Mouse (Mus musculus) brain, embryonic 14.5 days (tissue): ENCODE measurements around the gene Sp8. TPM values are rescaled to one million over a fixed set of nuclear protein-coding genes. Genes with fewer than 3 reads are reported as not detected.

Experiments
- DNase-seq: peaks from one replicate; pipeline ENCODE4 v3.0.0-alpha.2; 2011; ENCODE audit warnings: low read depth
- CTCF ChIP-seq: fragments of 200-500 bp; IDR thresholded peaks from 2 replicates; pipeline ENCODE4 v1.5.1; 2012; ENCODE audit warnings: inconsistent platforms, mild to moderate bottlenecking, moderate library complexity, borderline replicate concordance; ENCODE audit not compliant: insufficient read depth, insufficient read length; ENCODE audit errors: extremely low read depth
- POLR2A ChIP-seq: fragments of 200-500 bp; IDR thresholded peaks from 2 replicates; pipeline ENCODE4 v1.6.1; 2012; ENCODE audit warnings: mild to moderate bottlenecking, inconsistent platforms, borderline replicate concordance; ENCODE audit not compliant: poor library complexity, insufficient read depth, insufficient read length, severe bottlenecking; ENCODE audit errors: extremely low read depth
- polyA plus RNA-seq: library from polyadenylated mRNA; depleted of rRNA; stranded (reverse); fragments of >200 nt; gene quantifications from 2 replicates; pipeline ENCODE4 v1.2.3, GENCODE M21; 2012; rRNA removed

The Sp8 gene
- polyA plus RNA-seq, 1 experiment, result 7.5 TPM

DNA sequence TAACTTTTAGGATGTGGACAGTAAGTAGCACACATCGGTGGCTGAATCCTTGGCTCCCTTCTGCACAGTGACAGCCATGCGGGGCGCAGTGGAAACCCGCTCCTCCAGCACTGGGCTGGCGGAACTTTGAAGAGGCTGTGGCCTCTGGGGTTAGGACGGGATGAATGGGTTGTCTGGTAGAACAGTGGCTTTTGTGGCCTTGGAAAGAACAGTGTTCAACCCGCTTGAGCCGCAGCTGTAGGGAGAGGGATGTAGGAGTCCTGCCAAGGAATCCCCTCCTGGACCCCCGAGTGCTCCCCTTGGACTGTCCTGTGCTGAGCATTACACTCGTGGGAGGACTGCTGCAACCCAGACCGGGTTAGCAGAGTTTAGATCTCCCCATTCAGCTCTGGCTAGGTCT is 3.9 kb downstream of the Sp8 start:
- peak; percentile 64 for DNase-seq
- no peak for TF ChIP-seq POLR2A
- no peak for TF ChIP-seq CTCF

DNA sequence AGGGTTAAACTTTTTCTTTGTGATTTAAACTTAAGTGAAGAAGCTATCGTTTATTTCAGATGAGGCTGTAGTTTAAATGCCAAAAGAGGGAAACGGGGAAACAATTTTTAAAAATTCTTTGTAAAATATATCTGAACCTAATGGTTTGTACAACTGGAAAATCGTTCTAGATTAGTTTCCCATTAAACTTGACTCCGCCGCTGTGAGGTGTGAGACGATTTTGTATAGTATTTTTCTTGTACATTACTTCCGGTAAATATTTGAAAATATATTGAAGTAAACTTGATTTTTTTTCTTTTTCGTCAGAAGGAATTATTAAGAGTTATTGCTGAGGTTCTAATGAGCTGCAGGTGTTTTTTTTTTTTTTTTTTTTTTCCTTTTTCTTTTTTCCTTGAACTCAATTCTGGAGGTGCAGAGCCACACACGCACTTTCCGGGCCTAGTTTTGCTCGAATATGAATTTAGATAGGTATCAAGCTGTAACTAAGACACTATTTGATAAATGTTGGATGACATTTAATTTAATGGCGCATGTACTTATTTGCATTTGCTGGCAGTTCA is 4.8 kb downstream of the Sp8 start:
- TF ChIP-seq POLR2A, result no peak
- no peak for TF ChIP-seq CTCF

DNA sequence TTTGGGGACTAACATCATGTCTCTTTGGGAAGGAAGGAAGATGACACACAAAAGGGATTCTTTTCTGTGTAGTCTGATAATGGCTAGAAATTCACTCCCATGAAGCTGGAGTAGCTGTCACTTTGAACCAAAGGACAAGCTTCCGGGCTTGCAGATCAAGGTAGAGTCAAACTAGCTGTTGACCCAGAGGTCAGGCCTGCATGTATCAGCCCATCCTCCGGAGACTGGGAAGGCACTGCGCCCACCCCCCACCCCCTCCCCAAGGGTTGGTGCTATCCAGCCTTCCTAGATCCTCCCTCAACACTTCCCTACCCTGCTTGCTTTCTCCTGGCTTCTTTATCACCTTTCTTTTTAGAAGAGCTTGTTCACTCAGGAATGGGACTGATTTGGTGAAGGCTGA is 7.2 kb downstream of the Sp8 start:
- DNase-seq, result peak; percentile 32
- TF ChIP-seq POLR2A (no peak), CTCF (no peak)

More for the DNA sequence above, 4.8 kb downstream of the Sp8 start:
- peak; percentile 42 for DNase-seq

DNA sequence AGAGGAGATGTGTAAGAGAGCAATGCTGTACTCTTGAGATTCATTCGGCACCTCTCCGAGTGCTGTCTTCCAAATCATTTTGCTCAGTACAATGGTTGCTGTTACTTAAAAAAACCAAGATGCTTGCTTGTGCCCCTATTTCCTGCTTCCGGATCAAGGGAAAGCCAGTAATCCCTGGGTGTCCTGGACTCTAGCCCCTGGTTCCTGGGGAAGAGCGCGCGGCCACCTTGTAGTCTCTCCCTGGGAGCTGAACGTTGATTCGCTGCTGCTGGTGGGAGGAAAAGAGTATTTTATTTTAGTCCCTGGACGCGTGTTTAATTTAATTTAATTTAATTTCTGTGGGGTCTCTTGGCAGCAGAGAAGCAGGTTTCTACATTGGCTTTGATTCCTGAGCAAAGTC is 8.3 kb downstream of the Sp8 start:
- DNase-seq, result peak; percentile 70
- no peak for TF ChIP-seq CTCF

DNA sequence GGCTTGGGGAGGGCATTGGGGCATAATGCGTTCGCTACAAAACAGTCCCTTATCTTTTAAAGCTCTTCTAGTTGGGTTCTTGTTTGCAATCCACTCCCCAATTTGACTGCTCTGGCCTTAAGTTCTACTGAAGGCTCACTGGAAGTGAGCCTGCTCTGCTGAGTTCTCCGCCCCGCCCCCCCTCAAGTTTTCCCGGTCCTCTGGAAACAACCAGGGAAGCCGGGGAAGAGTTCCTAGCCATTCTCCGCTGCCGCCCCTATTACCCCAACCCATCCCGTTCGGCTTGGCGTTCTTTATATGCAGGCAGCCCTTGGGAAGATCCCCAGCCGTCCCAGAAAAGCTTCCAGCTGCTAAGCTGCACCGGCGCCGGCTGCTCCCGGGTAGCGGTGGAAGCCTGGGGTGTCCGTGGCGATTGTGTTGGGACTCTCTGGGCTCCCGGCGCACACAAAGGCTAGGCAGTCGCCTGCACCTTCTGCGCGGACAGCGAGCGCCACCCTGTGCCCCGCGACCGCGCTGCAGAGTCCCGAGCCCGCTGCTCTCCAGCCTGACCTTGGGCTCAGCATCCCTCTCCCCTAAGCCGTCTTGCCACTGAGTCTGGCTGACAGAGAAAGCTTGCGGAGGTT is 8.8 kb downstream of the Sp8 start:
- no peak for TF ChIP-seq POLR2A
- TF ChIP-seq CTCF, result peak; percentile 95
- DNase-seq, result peak; percentile 94

DNA sequence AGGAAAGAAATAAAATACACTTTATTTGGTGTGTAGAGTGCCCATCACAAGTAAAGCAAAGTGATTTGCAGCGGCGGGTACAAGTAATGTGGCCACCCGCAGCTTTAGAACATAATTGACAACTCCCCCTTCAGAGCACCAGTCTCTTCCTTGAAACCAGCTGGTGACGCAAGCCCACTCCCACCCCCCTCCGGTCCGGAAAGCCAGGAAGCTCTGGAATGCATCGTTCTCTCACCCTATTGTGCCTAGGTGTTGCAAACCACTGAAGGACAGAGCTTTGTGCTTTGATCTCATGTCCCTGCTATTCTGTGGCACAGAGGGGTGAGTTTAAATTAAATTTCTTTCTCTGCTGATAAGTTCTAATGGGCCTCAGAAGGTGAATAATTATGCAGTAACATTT is 10.0 kb downstream of the Sp8 start:
- no peak for TF ChIP-seq POLR2A
- TF ChIP-seq CTCF, result no peak
- peak; percentile 59 for DNase-seq

DNA sequence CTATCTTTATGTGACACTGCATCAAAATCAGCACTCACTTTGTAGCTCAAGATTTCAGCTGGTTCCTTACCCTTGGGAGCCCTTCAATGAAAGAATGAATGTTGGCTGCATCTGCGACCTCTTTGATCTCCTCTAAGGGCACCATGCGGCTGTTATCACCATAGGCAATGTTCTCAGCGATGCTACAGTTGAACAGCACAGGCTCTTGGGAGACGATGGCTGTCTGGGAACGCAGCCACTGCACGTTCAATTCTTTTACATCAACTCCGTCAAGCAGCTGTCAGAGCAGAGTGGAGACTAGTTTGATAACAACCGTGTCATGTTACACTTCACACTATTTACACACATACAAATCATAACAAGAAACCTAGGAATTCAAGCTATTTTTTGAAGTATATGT is 26.5 kb downstream of the Sp8 start:
- DNase-seq, result peak; percentile 28
- no peak for TF ChIP-seq POLR2A
- TF ChIP-seq CTCF, result no peak

DNA sequence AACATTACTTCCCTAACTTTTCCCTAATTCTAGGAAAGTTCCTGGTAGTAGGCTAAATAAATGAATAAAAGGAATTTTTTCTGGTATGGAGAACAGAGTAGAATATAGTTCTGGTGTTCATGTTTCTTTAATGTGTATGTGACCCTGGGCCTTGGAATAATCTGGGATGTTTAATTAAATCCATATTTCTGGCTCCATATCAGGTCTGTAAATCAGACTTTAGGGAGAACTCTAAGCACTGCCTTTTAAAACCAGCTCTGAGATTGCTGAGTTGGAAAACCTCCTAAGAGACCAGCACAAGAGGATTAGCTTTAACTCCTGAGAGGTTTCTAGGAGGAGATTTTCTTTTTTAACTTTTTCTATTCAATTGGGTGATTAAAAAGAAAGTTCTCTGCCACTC is 36.7 kb downstream of the Sp8 start:
- TF ChIP-seq POLR2A (no peak), CTCF (no peak)
- no peak for DNase-seq

DNA sequence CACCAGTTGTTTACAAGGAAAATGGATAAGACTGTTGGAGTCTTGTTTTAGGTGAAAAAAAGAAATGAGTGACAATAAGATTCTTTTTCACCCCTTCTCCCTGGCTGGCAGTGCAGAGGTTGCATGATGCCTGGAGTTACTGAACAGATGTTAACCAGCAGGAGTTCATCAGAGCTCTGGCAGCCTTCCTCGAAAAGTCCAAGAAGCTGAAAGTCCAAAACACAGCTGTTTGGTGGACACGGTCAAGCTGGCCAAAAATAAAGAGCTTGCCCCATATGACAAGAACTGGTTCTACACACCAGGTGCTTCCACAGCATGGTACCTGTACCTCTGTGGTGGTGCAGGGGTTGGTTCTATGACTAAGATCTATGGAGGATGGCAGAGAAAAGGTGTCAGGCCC is 41.8 kb downstream of the Sp8 start:
- TF ChIP-seq CTCF, result no peak
- TF ChIP-seq POLR2A, result no peak
- DNase-seq, result no peak

Other genes with a start within 250 kb of the Sp8 start
- gene Abcb5, start 120.1 kb downstream of the Sp8 start, polyA plus RNA-seq, result not detected in 2 replicates